Mouse (Mus musculus) heart, adult 2 months (tissue): Measurements from ENCODE around the gene Anks1. TPM values are rescaled to one million over a fixed set of nuclear protein-coding genes. Genes with fewer than 3 reads are reported as not detected.

Experiments
- DNase-seq, 2 experiments: peaks; one replicate each; pipeline ENCODE4 v3.0.0; 2021
- H3K27ac ChIP-seq: fragments of 200-600 bp; 2 replicates; pipeline ENCODE4 v1.8.1; 2022
- H3K27me3 ChIP-seq: fragments of 200-500 bp; 2 replicates; pipeline ENCODE4 v1.6.1; 2012; ENCODE audit warnings: mild to moderate bottlenecking, low read length, inconsistent platforms, mixed read lengths; ENCODE audit not compliant: control insufficient read depth, insufficient read depth
- H3K36me3 ChIP-seq: fragments of 200-500 bp; 2 replicates; pipeline ENCODE4 v1.6.1; 2012; ENCODE audit warnings: low read length, inconsistent platforms; ENCODE audit not compliant: control insufficient read depth, insufficient read depth
- H3K4me1 ChIP-seq: fragments of 200-500 bp; 2 replicates; pipeline ENCODE4 v1.6.1; 2011; ENCODE audit warnings: low read length; ENCODE audit not compliant: control insufficient read depth, insufficient read depth
- H3K4me3 ChIP-seq: fragments of 200-600 bp; 2 replicates; pipeline ENCODE4 v1.8.1; 2022
- H3K79me2 ChIP-seq: fragments of 200-500 bp; replicated peaks from 2 replicates; pipeline ENCODE4 v1.6.1; 2012; ENCODE audit warnings: mild to moderate bottlenecking, inconsistent platforms, low read length, moderate library complexity, mixed read lengths; ENCODE audit not compliant: control insufficient read depth, insufficient read depth
- H3K9ac ChIP-seq: fragments of 200-500 bp; 2 replicates; pipeline ENCODE4 v1.6.1; 2012; ENCODE audit warnings: low read depth, mild to moderate bottlenecking, control low read depth, inconsistent platforms, low read length, mixed read lengths
- CTCF ChIP-seq: fragments of 200-600 bp; IDR thresholded peaks from 2 replicates; pipeline ENCODE4 v1.8.1; 2022; ENCODE audit warnings: antibody characterized with exemption, mild to moderate bottlenecking, moderate library complexity
- EP300 ChIP-seq: fragments of 200-500 bp; IDR thresholded peaks from 2 replicates; pipeline ENCODE4 v1.6.1; 2011; ENCODE audit warnings: low read depth, low read length, control low read depth; ENCODE audit not compliant: insufficient read depth
- POLR2A ChIP-seq: fragments of 200-500 bp; IDR thresholded peaks from 2 replicates; pipeline ENCODE4 v1.6.1; 2011; ENCODE audit warnings: mild to moderate bottlenecking, low read depth, low read length, control low read depth; ENCODE audit not compliant: insufficient read depth
- WGBS: fragments of 180-500 bp; shearing (Covaris S2); methylation state at CpG from one replicate; pipeline ENCODE4 v1.1.7; 2018; 5-methylcytosine and 5-hydroxymethylcytosine counted together
- intact Hi-C: fragments of 180-260 bp; cut with DNase I; formaldehyde crosslinking; loops from one replicate; pipeline ENCODE4 v1.15.1; 2025
- polyA plus RNA-seq: library from polyadenylated mRNA; depleted of rRNA; stranded (reverse); fragments of >200 nt; gene quantifications from 2 replicates; pipeline ENCODE4 v1.2.3, GENCODE M21; 2012
- total RNA-seq, 2 experiments: library from RNA; stranded (reverse); gene quantifications; 2 replicates each; pipeline ENCODE4 v1.2.3; 2021

Gene Anks1
- total and polyA plus RNA-seq, 3 experiments = 51.6 to 76.4 (median 64.4) TPM

DNA sequence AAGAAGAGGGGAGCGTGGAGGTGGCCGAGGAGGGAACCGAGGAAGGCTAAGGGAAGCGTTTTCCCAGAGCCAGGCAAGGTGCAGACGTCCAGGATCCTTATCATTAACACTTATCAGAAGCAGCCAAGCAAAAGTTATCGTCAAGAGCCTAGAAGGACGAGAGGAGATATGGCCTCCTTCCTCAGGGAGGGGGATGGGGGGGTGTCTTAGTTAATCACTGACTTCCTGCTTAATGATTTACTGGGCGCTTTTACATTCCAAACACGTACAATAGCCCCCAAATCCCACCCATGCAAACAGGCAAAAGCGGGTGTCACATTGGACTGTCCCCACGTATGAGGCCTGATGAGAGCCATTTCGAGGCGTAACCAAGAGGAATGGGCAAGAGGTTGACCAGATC is 173.8 kb downstream of the Anks1 start:
- Histone ChIP-seq H3K36me3 (no peaks in the 10 kb centered on the region), H3K79me2 (no peaks in the 10 kb centered on the region), H3K4me1 (no peaks in the 10 kb centered on the region), H3K27ac (no peak overlapping the region), H3K9ac (no peak overlapping the region), H3K4me3 (no peak overlapping the region), H3K27me3 (peaks cover 8% of the 10 kb centered on the region)
- WGBS = 49% methylated on average over 13 of the region's 13 CpGs
- no peak for DNase-seq
- TF ChIP-seq CTCF (no peak), POLR2A (no peak), EP300 (no peak)
- intact Hi-C loops = no loop called here

DNA sequence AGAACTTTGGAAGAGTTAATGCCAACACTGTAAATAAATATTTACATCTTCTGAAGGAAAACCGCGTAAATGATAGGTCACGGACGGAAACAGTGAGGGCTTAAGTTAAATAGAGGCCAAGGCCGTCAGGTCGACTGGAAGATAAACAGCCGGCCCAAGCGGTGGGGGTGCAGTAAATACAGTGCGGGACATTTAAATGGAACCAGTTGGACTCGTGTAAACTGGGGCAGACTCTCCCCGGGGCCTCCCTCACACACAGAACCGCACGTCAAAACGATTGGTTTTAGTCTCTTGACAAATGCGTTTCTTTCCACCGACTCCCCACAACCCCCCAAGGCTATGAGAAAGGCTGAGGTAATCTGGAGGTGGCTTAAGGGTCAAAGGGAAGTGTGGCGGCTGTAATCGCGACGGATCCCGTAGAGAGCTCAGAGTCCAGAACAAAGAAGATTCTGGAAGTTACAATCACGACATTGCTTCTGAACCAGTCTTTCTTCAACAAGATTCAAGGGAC is 175.3 kb downstream of the Anks1 start:
- intact Hi-C loops = no loop called here
- TF ChIP-seq POLR2A (no peak), EP300 (no peak), CTCF (no peak)
- no peak for DNase-seq
- H3K36me3 ChIP-seq = no peaks in the 10 kb centered on the region
- H3K9ac ChIP-seq = no peak overlapping the region
- WGBS = 43% methylated on average over 22 of the region's 22 CpGs
- H3K27ac ChIP-seq = no peak overlapping the region
- no peaks in the 10 kb centered on the region for H3K79me2 ChIP-seq
- H3K27me3 ChIP-seq = peaks cover 8% of the 10 kb centered on the region
- H3K4me3 ChIP-seq = no peak overlapping the region
- H3K4me1 ChIP-seq = no peaks in the 10 kb centered on the region

DNA sequence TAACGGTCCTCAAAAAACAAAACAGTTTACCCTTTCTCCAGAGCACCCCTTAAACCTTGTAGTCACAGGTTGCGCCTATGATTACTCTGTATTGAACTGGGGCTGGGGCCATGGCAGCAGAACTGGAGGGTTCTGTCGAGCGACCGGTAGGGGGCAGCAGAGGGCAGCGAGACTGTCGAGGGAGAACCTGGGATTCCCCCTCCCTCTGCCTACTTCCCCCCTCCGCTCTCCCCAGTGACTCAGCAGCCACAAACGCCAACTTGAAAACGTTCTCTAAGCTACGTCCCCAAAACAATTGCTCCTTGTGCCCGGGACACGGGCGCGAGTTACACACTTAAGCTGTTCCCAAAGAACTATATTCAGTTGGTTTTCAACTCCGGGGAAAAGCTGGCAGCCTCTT is 175.9 kb downstream of the Anks1 start:
- peak overlapping the region; percentile 47 for H3K27ac ChIP-seq
- intact Hi-C loops = loop anchor here (1.0 kb wide), 2 partner anchors 48 to 78 kb away; no protein-coding TSS in a partner anchor

DNA sequence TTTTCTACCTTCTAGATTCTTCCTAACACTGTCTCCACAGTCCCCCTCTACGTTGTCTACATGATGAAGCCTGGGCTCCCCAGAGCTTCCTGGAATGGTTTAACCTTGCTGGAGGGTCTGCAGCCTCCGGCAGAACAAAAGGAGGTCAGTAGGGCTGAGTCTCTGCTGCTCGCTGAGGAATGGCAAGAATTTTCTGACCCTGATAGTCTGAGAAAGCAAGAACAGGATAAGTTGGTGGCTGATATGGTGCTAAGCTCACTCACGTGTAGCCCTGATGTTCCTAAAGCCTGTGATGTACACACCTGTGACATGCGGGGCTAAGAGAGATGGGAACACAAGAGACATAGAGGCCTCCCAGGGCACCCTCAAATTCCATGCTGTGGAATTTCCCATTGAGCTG is 178.3 kb downstream of the Anks1 start:
- Histone ChIP-seq H3K9ac (no peak overlapping the region), H3K27me3 (no peaks in the 10 kb centered on the region), H3K4me3 (no peak overlapping the region), H3K36me3 (no peaks in the 10 kb centered on the region), H3K79me2 (no peaks in the 10 kb centered on the region), H3K27ac (no peak overlapping the region), H3K4me1 (no peaks in the 10 kb centered on the region)
- 40% methylated on average over 5 of the region's 5 CpGs for WGBS
- intact Hi-C loops = no loop called here
- TF ChIP-seq CTCF (no peak), EP300 (no peak), POLR2A (no peak)
- no peak for DNase-seq

More for the DNA sequence above, 175.9 kb downstream of the Anks1 start:
- 3% methylated on average over 16 of the region's 16 CpGs for WGBS
- Histone ChIP-seq H3K36me3 (no peaks in the 10 kb centered on the region), H3K27me3 (peaks cover 6% of the 10 kb centered on the region), H3K79me2 (no peaks in the 10 kb centered on the region), H3K4me3 (peak overlapping the region; percentile 21; the same call in 1 of the 2 replicates), H3K9ac (no peak overlapping the region), H3K4me1 (no peaks in the 10 kb centered on the region)
- DNase-seq = peak; percentile 88 to 90
- TF ChIP-seq EP300 (peak; percentile 82; the same call in 1 of the 2 replicates), CTCF (no peak), POLR2A (0 out of 2 replicates have a peak, but pooled peaks have one; percentile 16)

DNA sequence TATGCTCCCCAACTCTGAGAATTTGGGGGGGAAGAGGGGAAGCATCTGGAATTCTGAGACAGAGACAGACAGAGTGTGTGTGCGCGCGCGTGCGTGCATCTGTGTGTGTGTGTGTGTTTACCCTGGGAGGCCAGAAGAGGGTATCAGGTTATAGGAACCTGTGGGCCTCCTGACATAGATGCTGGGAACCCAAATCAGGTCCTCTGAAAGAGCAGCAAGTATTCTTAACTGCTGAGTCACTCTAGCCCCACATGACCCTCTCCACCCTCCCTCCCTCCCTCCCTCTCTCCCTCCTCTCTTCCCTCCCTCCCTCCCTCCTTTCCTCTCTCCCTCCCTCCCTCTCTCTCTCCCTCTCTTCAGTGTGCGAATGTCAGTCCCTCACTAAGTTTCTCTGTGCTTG is 179.6 kb downstream of the Anks1 start:
- DNase-seq = no peak
- 91% methylated on average over 6 of the region's 6 CpGs for WGBS
- Histone ChIP-seq H3K27ac (no peak overlapping the region), H3K9ac (no peak overlapping the region), H3K4me1 (no peaks in the 10 kb centered on the region), H3K36me3 (no peaks in the 10 kb centered on the region), H3K79me2 (no peaks in the 10 kb centered on the region), H3K27me3 (no peaks in the 10 kb centered on the region), H3K4me3 (no peak overlapping the region)
- TF ChIP-seq CTCF (no peak), EP300 (no peak), POLR2A (no peak)
- intact Hi-C loops = no loop called here

DNA sequence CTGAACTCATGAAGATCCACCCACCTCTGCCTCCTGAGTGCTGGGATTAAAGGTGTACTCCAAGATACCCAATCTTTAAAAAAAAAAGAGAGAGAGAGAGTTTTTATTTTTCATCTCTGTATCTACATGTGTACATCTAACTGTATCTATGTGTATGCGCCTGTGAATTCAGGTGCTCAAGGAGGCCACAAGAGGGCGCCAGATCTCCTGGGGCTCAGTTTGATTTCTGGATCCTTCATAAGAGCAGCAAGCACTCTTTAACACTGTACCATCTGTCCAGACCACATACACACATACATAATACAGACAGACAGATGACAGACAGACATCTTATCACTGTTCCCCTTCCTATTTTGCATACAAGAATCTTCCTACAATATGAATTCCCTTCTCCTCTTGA is 183.2 kb downstream of the Anks1 start:
- Histone ChIP-seq H3K4me1 (no peaks in the 10 kb centered on the region), H3K36me3 (no peaks in the 10 kb centered on the region), H3K9ac (no peak overlapping the region), H3K4me3 (no peak overlapping the region), H3K79me2 (no peaks in the 10 kb centered on the region), H3K27me3 (no peaks in the 10 kb centered on the region), H3K27ac (no peak overlapping the region)
- intact Hi-C loops = no loop called here
- DNase-seq = no peak
- 93% methylated on average over 2 of the region's 2 CpGs for WGBS
- TF ChIP-seq EP300 (no peak), CTCF (peak; percentile 42), POLR2A (no peak)
